Mouse (Mus musculus) G1E (cell line): Measurements from ENCODE around the gene Plxnc1. TPM values are rescaled to one million over a fixed set of nuclear protein-coding genes. Genes with fewer than 3 reads are reported as not detected.
A peak's percentile ranks its signal among the peaks of the same experiment; 100 is the strongest.

ENCODE experiments used
- ATAC-seq: 2 replicates; pipeline ENCODE4 v1.8.0; 2016; ENCODE audit warnings: mild to moderate bottlenecking; ENCODE audit not compliant: insufficient number of reproducible peaks, poor library complexity, low FRiP score, severe bottlenecking; ENCODE audit errors: extremely low read depth
- DNase-seq: peaks from one replicate; pipeline ENCODE4 v3.0.0; 2012; ENCODE audit warnings: low spot score
- H3K27me3 ChIP-seq: 2 replicates; pipeline ENCODE4 v1.6.1; 2012; ENCODE audit warnings: mild to moderate bottlenecking, low read length, inconsistent platforms; ENCODE audit not compliant: insufficient read depth
- H3K36me3 ChIP-seq: replicated peaks from 2 replicates; pipeline ENCODE3; 2012; ENCODE audit warnings: mild to moderate bottlenecking, inconsistent platforms
- H3K4me1 ChIP-seq: 2 replicates; pipeline ENCODE4 v1.6.1; 2012; ENCODE audit warnings: low read depth, low read length, inconsistent platforms, mixed read lengths; ENCODE audit not compliant: insufficient read depth
- H3K4me3 ChIP-seq: 2 replicates; pipeline ENCODE4 v1.5.1; 2012; ENCODE audit warnings: low read depth, mild to moderate bottlenecking, inconsistent platforms, low read length, moderate library complexity, mixed read lengths
- H3K9me3 ChIP-seq: replicated peaks from 2 replicates; pipeline ENCODE4 v1.6.1; 2012; ENCODE audit warnings: inconsistent platforms
- CTCF ChIP-seq: IDR thresholded peaks from 2 replicates; pipeline ENCODE4 v1.5.1; 2012; ENCODE audit warnings: low read depth, low read length, inconsistent platforms, mixed read lengths
- GATA1 ChIP-seq: IDR thresholded peaks from 2 replicates; pipeline ENCODE4 v1.6.1; 2012; ENCODE audit warnings: borderline replicate concordance, low read length, inconsistent platforms, mixed read lengths
- GATA2 ChIP-seq: IDR thresholded peaks from 2 replicates; pipeline ENCODE4 v1.6.1; 2012; ENCODE audit warnings: low read depth, low read length, inconsistent platforms, borderline replicate concordance
- POLR2AphosphoS5 ChIP-seq: IDR thresholded peaks from 2 replicates; pipeline ENCODE4 v1.6.1; 2012; ENCODE audit warnings: low read depth, low read length, inconsistent platforms; ENCODE audit not compliant: insufficient replicate concordance
- TAL1 ChIP-seq: conservative IDR thresholded peaks from 2 replicates; pipeline ENCODE4 v1.6.1; 2012; ENCODE audit warnings: low read depth, low read length, inconsistent platforms, mixed read lengths
- polyA plus RNA-seq: library from polyadenylated mRNA; stranded (reverse); fragments of >175 nt; gene quantifications from 2 replicates; pipeline ENCODE4 v1.2.3, GENCODE M21; 2012
- total RNA-seq, 2 experiments: library from RNA; stranded (forward) in 1 of 2; stranded (reverse) in 1 of 2; fragments of 200-1000 nt in 1 of 2; fragments of >200 nt in 1 of 2; fragmentation: Nextera tagmentation in 1 of 2; gene quantifications; 2 replicates each; pipeline ENCODE4 v1.2.3; 2014 to 2017

Plxnc1 gene
- total and polyA plus RNA-seq, 3 experiments = 23.0 to 163 (median 131) TPM

- H3K4me3 ChIP-seq = peak overlapping the region; percentile 99
- DNase-seq (peak; percentile 68), ATAC-seq (no peak)
- H3K9me3 ChIP-seq = no peaks in the 10 kb centered on the region; the same call in 1 of the 2 replicates
- peaks cover 84% of the 10 kb centered on the region for H3K4me1 ChIP-seq
- TF ChIP-seq GATA2 (no peak), GATA1 (no peak), TAL1 (no peak), CTCF (peak; percentile 15; the same call in 1 of the 2 replicates), POLR2AphosphoS5 (no peak)
- no peaks in the 10 kb centered on the region for H3K27me3 ChIP-seq
- peaks cover 15% of the 10 kb centered on the region for H3K36me3 ChIP-seq
Measured at GRCm38 (mm10) chr10:94943846-94944690, 567 bp downstream of the Plxnc1 start.

GRCm38 (mm10) chr10:94943401-94943845 is 1.2 kb downstream of the Plxnc1 start:
- DNase-seq (peak; percentile 33), ATAC-seq (no peak)
- Histone ChIP-seq H3K4me1 (peaks cover 86% of the 10 kb centered on the region), H3K9me3 (no peaks in the 10 kb centered on the region), H3K27me3 (no peaks in the 10 kb centered on the region), H3K36me3 (peaks cover 15% of the 10 kb centered on the region), H3K4me3 (peak overlapping the region; percentile 99)
- no peak for TF ChIP-seq POLR2AphosphoS5
- TF ChIP-seq TAL1 = no peak
- TF ChIP-seq CTCF = no peak
- TF ChIP-seq GATA1 = no peak
- TF ChIP-seq GATA2 = no peak

GRCm38 (mm10) chr10:94942449-94943041 is 2.1 kb downstream of the Plxnc1 start:
- H3K27me3 ChIP-seq = no peaks in the 10 kb centered on the region
- H3K9me3 ChIP-seq = no peaks in the 10 kb centered on the region
- DNase-seq (peak; percentile 68), ATAC-seq (peak; percentile 41)
- TF ChIP-seq GATA2 (no peak), GATA1 (no peak), TAL1 (no peak), CTCF (no peak), POLR2AphosphoS5 (no peak)
- peak overlapping the region; percentile 99 for H3K4me3 ChIP-seq
- H3K36me3 ChIP-seq = peaks cover 19% of the 10 kb centered on the region
- H3K4me1 ChIP-seq = peaks cover 85% of the 10 kb centered on the region

GRCm38 (mm10) chr10:94941551-94941950 is 3.1 kb downstream of the Plxnc1 start:
- Histone ChIP-seq H3K9me3 (no peaks in the 10 kb centered on the region), H3K4me3 (peak overlapping the region; percentile 99), H3K4me1 (peaks cover 85% of the 10 kb centered on the region), H3K27me3 (no peaks in the 10 kb centered on the region), H3K36me3 (peaks cover 29% of the 10 kb centered on the region)
- DNase-seq = no peak
- no peak for ATAC-seq
- TF ChIP-seq TAL1 = no peak
- no peak for TF ChIP-seq GATA1
- TF ChIP-seq POLR2AphosphoS5 = no peak
- TF ChIP-seq GATA2 = no peak
- TF ChIP-seq CTCF = no peak

- Histone ChIP-seq H3K9me3 (no peaks in the 10 kb centered on the region), H3K4me3 (peak overlapping the region; percentile 57; the same call in 1 of the 2 replicates), H3K36me3 (peaks cover 32% of the 10 kb centered on the region), H3K27me3 (no peaks in the 10 kb centered on the region), H3K4me1 (peaks cover 81% of the 10 kb centered on the region)
- TF ChIP-seq CTCF = no peak
- TF ChIP-seq GATA1 = no peak
- no peak for TF ChIP-seq GATA2
- DNase-seq (no peak), ATAC-seq (no peak)
Measured at GRCm38 (mm10) chr10:94940786-94941185, 3.8 kb downstream of the Plxnc1 start.

GRCm38 (mm10) chr10:94940061-94940460 is 4.6 kb downstream of the Plxnc1 start:
- no peak for ATAC-seq
- H3K4me1 ChIP-seq = peaks cover 78% of the 10 kb centered on the region

More at GRCm38 (mm10) chr10:94940061-94940460, 4.6 kb downstream of the Plxnc1 start:
- Histone ChIP-seq H3K4me3 (peak overlapping the region; percentile 57; the same call in 1 of the 2 replicates), H3K36me3 (peaks cover 34% of the 10 kb centered on the region), H3K9me3 (no peaks in the 10 kb centered on the region), H3K27me3 (no peaks in the 10 kb centered on the region)
- TF ChIP-seq POLR2AphosphoS5 (no peak), TAL1 (no peak)
- no peak for DNase-seq
